Mouse (Mus musculus): ENCODE results near the gene Nt5dc3.

The Nt5dc3 gene

DNA sequence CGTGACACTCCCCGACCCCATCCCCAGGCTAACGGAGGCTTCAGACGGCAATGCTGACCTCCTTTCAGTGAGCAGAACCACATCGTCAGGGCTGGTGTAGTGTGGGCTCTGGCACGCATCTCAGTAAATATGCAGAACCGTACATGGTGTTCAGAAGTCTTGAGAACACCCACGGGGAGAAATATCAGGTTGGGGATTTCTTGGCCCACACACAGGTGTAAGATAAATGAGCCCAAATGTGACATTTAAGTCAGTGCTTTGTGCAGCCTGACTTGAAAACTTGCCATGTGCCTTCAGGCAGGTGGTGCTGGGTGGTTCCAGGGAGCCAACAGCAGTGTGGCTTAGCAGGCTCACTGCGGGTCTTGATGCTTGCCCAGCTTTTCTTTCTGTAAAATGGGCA, 31.2 kb downstream of the Nt5dc3 start:
- ATAC-seq (ENCODE audit: insufficient number of reproducible peaks, low FRiP score, low TSS enrichment), result no peak; the same call in 1 of the 2 replicates

DNA sequence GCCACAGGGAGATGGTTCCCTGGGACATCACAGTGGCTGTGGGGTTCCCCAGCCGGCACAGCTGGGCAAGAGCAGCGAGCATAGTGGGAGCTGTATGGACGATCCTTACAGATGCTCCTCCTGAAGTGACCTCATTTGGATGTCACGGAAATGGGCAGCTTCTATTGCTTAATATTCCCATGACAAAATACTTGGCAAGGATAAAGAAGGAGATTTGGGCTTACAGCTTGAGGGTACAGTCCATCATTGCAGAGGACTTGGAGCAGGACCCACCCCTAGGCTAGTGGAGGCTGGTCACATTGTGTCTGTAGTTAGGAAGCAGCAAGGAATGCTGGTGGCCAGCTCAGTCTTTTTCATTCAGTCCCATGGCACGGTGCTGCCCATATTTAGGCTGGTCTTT, 31.8 kb downstream of the Nt5dc3 start:
- ATAC-seq (ENCODE audit: insufficient number of reproducible peaks, low FRiP score, low TSS enrichment), result no peak

DNA sequence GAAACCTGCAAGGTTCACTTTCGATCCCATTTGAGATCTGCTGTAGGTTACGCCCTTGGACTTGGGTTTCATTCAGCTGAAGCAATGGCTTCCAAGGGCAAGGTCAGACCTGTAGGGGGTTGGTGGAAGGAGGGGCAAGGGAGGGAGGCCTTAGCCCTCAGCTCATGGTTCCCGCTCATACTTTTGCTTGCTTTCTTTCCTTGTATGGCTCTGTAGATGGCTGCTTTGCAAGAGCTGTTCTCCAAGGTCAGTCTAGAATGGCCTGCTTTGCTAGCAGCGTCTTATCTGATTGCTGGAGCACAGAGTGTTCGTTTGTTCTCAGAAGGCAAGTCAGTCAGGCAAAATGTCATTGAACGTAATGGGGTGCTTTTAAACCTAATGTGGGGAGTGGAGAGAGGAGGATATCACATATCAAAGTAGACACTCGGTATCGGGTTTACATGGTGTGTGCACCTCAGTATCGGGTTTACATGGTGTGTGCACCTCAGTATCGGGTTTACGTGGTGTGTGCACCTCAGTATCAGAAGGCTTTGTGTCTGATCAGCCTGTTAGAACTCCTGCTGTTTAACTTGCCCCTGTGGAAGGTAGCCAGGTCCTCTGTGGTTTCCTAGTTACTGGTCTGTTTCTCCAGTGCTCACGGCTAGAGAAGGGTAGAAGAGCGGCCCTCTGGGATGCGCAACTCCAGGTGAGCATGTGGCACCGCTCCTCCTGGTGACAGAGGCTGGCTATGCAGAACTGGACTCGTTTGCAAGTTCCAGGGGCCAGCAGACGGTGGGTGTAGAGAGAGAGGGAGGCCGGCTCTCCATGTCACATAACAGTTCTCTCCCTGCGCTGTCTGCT, 35.7 kb downstream of the Nt5dc3 start:
- ATAC-seq (ENCODE audit: insufficient number of reproducible peaks, low FRiP score, low TSS enrichment), result no peak

DNA sequence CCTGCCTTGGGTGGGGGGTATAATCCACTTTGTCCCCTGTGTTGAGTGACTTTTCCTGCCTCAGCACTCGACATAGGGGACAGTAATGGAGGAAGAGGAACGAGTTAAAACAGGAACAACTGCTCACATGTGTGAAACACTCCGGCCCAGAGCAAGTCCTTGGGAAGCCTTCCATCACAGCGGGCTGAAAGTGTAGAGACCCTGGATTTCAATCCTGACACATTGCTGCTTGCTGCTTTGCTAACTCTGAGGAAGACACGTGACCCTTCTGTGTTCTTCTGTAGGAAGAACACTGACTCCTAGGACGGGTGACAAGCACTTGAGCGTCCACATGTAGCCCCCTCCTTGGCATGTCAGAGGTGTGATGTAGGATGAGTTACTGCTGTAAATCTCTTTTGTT, 36.3 kb downstream of the Nt5dc3 start:
- no peak for ATAC-seq (ENCODE audit: insufficient number of reproducible peaks, low FRiP score, low TSS enrichment)

DNA sequence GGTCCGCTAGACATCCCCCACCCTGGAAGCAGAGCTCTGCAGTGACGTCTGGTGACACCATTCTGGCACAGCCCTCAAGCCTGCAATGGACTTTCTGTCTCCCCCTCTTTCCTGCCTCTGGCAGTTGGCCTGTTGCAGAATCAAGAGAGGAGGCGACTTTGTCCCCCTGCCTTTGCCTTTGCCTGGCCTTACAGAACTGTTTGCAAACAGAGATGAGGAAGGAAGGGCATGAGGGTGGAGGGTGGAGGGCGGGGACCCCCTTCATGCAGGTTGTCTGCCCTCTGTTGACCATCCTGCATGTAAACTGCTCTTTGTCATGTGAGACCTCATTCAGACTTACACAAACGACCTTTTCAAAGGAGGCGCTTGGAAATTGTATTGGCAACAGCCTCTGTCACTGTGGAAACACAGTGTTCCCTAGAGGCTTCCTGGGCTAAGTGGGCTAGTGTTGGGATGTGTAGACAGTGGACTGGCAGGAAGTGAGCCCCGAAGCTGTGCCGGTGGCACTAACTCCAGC, 40.9 kb downstream of the Nt5dc3 start:
- ATAC-seq (ENCODE audit: insufficient number of reproducible peaks, low FRiP score, low TSS enrichment), result no peak

DNA sequence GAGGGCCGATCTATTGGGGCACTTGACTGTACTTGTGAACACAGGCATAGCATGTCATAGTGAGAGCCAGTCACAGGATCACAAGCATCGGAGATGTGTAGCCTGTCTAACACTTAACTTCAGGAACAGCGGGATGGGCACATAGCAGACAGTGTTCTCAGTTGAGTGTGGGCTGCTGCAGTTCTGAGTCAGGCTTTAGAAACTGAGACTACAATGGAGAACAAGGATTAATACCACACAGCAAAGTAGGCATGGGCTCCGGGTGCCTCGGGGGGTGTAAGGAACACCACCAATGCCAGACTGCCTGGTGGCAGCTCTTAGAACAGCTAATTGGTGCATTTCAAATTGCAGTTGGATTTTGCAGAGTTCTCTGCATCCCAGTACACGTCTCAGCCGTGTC, 42.2 kb downstream of the Nt5dc3 start:
- no peak for ATAC-seq (ENCODE audit: insufficient number of reproducible peaks, low FRiP score, low TSS enrichment)

DNA sequence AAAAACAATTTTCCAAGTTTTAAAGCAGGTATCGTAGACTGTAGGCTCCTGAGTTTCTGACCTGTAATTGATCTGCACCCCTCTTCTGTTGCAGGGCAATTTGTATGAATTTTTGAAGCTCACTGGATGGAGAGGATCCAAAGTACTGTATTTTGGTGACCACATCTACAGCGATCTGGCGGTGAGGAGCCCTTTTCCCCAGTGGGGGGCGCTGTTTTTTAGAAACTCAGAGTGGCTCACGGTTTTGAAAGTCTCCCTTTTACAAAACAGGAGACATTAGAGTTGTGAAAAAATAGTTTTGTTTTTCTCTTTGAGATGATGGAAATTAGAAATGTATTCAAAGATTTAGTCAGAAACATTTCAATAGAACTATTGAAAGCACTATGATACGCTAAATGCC, 45.3 kb downstream of the Nt5dc3 start:
- ATAC-seq (ENCODE audit: insufficient number of reproducible peaks, low FRiP score, low TSS enrichment), result no peak

DNA sequence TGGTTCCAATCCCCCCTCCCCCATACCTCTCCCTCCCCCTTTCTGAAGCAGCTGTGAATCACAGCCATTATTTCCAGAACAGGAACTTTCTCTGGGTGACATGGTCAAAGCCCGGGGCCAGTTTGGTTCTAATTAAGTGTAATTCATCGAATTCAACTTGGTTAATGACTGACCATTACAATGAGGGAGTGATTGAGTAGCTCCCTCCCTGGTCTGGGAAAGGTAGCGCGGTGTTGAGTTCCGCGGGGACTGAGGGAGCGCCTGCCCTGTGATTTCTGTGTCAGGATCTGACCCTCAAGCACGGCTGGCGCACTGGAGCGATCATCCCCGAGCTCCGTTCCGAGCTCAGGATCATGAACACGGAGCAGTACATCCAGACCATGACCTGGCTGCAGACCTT, 46.1 kb downstream of the Nt5dc3 start:
- ATAC-seq (ENCODE audit: insufficient number of reproducible peaks, low FRiP score, low TSS enrichment), result no peak

DNA sequence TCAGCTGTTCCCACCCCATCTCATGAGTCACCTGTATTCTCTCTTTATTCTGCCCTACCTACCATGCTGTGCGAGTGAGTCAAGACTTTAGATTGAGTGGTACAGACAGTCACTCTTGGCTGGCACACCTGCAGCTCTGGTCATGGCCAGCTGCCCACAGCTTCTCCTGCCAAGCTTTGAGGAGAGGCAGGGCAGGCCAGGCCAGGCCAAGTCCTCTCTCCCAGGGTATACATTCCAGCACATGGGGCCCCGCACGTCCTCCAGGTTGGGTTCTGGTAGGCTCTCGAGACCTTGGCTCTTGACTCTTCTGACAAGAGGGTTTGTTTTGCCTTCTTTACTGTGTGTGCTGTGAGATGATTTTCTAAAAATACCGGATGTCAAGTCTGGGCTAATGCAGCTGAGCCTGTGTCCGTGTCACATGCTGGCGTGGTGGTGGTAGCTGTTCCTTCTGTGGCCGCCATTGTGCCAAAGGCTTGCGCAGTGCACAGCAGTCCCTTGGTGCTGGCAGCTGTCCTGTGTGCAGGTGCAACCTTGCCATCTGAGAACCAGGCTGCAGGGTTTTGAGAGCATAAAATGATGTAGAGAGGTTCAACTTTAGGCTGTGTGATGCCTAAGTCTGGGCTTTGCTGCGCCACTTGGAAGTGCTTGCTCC, 47.2 kb downstream of the Nt5dc3 start:
- ATAC-seq (ENCODE audit: insufficient number of reproducible peaks, low FRiP score, low TSS enrichment), result peak; percentile 81

DNA sequence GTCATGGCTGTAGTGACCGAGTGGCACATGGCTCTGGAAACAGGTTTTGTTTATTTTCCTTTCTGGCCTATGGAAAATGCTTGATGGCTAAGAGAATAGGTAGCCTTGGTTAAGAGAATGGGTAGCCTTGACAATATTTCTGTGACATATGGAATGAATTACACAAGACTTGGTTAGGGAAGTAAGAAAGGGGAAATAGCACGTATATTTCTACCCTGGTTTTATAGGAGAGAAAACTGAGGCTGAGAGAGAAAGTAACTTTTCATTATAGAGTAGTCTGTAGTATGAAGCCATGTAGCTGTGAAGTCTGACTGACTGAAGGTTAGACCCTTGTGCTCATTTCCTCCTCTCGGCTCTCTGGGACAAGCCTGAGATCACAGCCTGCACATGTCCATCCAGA, 48.1 kb downstream of the Nt5dc3 start:
- no peak for ATAC-seq (ENCODE audit: insufficient number of reproducible peaks, low FRiP score, low TSS enrichment)

DNA sequence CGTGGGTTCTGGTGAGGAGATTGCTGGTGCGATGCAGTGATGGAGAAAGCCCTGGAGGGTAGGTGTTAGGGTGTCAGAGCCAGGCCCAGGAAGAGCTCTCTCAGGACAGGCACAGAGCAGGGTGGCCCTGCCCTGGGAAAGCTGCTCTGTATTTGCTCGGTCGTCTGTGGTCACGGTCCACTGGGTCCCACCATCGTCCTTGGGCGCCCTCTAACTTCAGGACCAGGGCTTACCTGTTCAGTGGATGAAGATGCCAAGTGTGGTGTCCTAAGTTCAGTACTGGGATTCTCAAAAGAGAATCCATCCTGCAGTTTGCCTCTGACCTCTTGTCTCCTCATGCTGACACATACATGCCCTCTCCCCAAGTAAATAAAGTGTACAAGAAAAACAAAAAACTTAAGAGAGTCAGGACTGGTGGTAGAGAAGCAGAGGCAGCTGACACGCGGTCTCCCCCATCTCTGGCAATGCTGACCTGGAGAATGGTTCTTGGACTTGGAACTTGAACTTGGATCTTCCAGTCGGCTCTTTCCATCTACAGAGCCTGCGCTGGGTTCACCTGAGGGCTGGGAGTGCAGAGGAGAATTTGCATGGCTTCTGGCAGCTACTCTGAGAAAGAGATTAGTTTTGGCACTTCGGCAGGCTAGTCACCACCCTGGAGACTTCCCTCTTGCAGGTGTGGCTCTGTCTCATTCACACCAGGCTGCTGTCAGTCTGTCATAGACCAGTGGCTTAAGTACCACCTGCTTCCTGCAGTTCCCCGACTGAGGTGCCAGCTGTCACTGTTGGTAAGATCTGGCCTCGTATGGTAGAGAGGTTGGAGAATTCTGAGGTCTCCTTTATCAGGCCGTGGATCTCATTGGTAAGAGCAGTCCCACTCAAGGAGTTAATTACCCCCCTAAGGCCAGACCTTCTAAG, 49.7 kb downstream of the Nt5dc3 start:
- no peak for ATAC-seq (ENCODE audit: insufficient number of reproducible peaks, low FRiP score, low TSS enrichment)

DNA sequence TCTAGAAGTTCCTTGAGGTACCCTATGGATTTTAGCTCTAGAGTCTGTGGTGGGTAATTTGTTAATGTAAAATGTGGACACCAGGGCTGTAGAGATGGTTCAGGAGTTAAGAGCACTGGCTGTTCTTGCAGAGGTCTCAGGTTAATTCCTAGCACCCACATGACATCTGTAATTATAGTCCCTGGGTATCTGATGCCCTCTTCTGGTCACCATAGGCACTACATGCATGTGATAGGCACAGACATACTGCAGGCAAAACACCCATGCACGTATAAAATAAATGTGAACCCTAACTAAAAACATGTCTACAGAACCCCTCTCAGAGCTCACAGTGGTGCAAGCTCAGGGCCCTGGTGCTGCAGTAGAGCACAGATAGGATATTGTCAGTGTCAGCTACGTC, 50.7 kb downstream of the Nt5dc3 start:
- no peak for ATAC-seq (ENCODE audit: insufficient number of reproducible peaks, low FRiP score, low TSS enrichment)

DNA sequence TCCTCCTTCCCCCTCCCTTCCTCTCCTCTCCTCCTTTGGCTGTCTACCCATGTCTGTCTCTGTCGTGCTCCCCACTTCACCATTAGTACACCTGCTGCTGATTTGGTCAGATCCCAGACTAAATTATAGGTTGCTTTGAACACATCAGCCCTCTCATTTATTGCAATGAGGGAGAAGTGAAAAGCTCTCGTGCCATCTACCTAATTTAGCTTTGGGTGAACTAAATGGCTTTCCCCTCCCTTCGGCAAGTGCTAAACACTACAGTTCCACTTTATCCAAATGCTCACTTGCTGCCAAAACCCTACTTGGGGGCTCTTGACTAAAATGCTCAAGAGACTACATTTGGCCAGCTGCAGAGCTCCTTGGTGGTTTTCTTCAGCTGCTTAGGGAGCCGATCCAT, 58.0 kb downstream of the Nt5dc3 start:
- no peak for ATAC-seq (ENCODE audit: insufficient number of reproducible peaks, low FRiP score, low TSS enrichment)

DNA sequence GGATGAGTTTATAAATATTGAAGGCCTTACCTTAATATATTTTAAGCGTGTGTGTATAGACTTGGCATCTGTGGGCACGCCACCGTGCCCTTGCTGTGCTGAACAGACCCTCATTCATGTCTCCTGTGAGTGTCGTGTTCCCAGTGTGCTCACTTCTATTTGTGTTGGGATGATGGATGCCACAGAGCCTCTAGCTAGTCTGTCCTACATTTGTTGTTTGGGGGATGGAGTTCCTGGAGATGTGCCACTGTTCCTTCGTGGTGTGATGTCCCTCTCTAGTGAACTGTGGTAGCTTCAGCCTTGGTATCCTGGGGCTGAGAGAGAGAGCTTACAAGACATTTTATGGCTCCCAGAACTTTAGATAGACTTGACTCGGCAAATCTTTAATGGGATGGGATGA, 60.0 kb downstream of the Nt5dc3 start:
- ATAC-seq (ENCODE audit: insufficient number of reproducible peaks, low FRiP score, low TSS enrichment), result no peak

DNA sequence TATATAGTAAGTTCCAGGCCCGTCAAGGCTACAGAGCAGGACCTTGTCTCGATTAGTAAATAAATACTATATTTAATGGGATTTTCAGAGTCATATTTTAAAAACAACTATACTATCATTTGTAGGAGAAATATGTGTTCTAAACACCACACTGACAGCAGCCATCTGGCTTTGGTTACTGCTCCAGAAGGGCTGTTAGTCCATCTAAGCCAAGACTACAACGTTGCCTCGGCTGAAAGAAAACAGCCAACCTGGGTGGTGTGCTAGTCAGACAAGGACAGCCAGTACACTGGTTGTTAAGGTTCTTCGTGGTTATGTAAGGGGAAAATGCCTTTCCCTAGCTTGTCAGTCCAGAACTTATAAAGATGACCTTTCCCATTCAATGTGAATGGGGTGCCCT, 63.9 kb downstream of the Nt5dc3 start:
- ATAC-seq (ENCODE audit: insufficient number of reproducible peaks, low FRiP score, low TSS enrichment), result no peak

DNA sequence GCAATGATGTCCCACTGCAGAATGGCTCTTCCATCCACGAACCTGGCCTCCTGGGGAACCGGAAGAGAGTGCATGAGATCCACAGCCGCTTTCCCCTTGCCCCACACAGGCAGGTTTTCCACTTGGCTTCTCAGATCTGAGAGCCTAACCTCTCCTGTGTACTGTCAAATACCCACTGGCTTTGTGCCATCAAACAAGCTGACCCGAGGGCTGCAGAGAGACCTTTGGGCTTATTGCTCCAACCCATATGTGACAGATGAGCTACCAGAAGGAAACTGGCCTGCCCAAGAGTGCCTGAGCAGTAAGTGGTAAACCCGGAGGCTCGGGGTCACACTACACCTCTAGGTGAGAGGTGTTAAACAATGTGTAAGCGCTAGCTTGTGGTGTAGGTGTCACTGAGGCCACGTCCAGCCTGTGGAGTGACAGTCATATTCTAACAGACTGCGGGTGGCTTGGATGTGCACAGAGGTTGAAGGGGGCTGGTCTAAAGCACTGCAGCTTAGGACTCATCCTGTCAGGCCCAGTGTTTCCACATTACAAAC, 68.2 kb downstream of the Nt5dc3 start:
- ATAC-seq (ENCODE audit: insufficient number of reproducible peaks, low FRiP score, low TSS enrichment), result no peak

DNA sequence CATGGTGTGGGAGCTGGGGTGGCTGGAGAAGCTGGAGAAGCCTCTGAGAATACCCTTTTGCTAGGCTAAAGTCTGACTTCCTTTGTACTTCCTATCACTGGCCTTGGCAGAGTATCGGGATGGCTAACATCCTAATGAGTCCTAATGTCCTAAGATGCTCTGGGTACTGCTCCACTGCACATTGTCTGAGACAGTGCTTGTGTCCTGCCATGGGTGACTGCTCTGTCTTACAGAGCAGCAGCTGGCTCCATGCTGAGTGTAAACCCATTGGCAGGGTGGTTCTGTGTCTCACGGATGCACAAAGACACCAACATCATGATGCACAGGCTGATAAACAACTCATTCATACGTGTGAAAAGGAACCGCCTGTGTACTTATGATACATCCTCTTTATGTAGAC, 70.3 kb downstream of the Nt5dc3 start:
- ATAC-seq (ENCODE audit: insufficient number of reproducible peaks, low FRiP score, low TSS enrichment), result no peak

DNA sequence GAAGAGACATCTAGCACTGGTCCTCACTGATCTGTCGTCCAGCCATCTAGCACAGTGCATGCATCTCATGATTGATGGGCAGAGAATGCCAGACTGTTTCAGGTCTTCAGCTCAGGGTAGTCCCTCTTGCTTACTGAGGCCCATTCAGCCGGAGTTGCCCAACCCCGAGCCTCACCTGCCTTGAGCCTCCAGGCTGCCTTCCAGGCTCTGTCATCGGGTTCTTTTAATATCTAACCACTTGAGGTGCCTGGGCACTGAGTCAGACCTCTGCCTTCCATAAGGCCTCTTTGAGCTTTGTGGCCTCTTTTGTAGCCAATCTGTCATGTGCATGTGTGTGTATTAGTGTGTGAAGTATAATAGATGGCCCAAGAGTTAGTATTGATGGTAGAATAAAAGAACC, 70.7 kb downstream of the Nt5dc3 start:
- no peak for ATAC-seq (ENCODE audit: insufficient number of reproducible peaks, low FRiP score, low TSS enrichment)

DNA sequence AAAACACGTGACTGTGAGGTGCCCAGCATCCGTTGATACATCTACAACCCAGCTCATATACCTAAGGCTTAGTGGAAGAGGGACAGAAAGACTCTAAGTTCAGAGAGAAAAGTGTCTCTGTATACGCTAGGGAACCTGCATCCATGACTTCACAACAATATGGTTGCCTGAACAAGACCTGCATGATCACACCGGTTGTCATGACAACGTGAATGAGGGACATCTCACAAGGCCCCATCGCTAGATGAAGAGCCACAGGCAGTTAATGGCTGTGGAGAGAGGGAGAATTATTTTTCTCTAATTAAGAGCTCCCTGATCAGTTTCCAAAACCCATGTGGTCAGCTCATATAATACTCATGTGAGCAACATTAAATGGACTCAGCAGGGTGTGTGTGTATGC, 73.4 kb downstream of the Nt5dc3 start:
- ATAC-seq (ENCODE audit: insufficient number of reproducible peaks, low FRiP score, low TSS enrichment), result no peak

DNA sequence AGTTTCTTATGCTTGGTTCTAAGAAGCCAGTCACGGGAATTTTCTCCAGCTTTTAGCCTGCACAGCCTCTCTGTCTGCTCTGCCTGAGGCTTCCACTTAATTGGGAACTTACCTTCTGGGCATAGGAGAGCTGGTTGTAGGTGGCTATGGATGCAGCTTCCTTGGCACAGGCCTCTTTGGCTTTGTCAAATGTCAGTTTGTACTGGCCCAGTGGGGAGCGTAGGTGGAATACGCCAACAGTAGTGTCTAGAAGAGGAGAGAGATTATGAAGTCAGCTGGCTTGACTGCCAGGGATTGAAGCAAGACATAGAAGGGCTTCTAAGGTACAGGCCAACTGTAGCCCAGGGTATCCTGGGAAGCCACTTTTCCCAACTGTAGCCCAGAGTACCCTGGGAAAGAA, 74.6 kb downstream of the Nt5dc3 start:
- no peak for ATAC-seq (ENCODE audit: insufficient number of reproducible peaks, low FRiP score, low TSS enrichment)

DNA sequence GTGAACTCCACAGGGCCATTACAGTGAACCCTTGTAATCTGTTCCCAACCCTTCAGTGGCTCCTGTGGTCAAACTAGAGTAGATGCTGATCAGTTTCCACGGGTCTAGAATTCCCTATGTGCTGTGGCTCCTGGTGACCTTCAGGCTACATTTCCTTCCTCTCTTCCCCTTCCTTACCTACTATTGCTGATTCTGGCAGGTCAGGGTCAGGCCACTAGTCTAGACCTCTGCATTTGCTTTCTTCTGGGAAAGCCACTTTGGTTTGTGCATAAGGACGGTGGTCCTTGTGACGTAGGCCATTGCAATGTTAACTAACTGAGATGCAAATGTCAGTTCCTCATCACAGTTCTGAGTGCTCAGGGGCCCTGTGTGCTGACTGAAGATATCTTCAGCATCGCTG, 81.6 kb downstream of the Nt5dc3 start:
- ATAC-seq (ENCODE audit: insufficient number of reproducible peaks, low FRiP score, low TSS enrichment), result no peak
